Mouse (Mus musculus): ENCODE results near the gene Armc9.
A peak's percentile ranks its signal among the peaks of the same experiment; 100 is the strongest.

The Armc9 gene

GRCm38 (mm10) chr1:86228653-86229052, 74.1 kb downstream of the Armc9 start:
- DNase-seq (ENCODE audit: low spot score) = no peak

- DNase-seq (ENCODE audit: low spot score) = no peak
Measured at GRCm38 (mm10) chr1:86229184-86229829, 74.7 kb downstream of the Armc9 start.

GRCm38 (mm10) chr1:86232631-86233030, 78.1 kb downstream of the Armc9 start:
- no peak for DNase-seq (ENCODE audit: low spot score)

GRCm38 (mm10) chr1:86233808-86234207, 79.2 kb downstream of the Armc9 start:
- DNase-seq (ENCODE audit: low spot score) = no peak

GRCm38 (mm10) chr1:86235118-86235517, 80.5 kb downstream of the Armc9 start:
- DNase-seq (ENCODE audit: low spot score) = no peak

GRCm38 (mm10) chr1:86236442-86236841, 81.9 kb downstream of the Armc9 start:
- DNase-seq (ENCODE audit: low spot score) = peak; percentile 14

GRCm38 (mm10) chr1:86239010-86239409, 84.4 kb downstream of the Armc9 start:
- DNase-seq (ENCODE audit: low spot score) = no peak

- no peak for DNase-seq (ENCODE audit: low spot score)
Measured at GRCm38 (mm10) chr1:86239871-86240270, 85.3 kb downstream of the Armc9 start.

- DNase-seq (ENCODE audit: low spot score) = no peak
Measured at GRCm38 (mm10) chr1:86240959-86241358, 86.4 kb downstream of the Armc9 start.

GRCm38 (mm10) chr1:86243490-86243889, 88.9 kb downstream of the Armc9 start:
- DNase-seq (ENCODE audit: low spot score) = no peak

- no peak for DNase-seq (ENCODE audit: low spot score)
Measured at GRCm38 (mm10) chr1:86245301-86246085, 90.9 kb downstream of the Armc9 start.

- no peak for DNase-seq (ENCODE audit: low spot score)
Measured at GRCm38 (mm10) chr1:86253410-86253809, 98.8 kb downstream of the Armc9 start.

- no peak for DNase-seq (ENCODE audit: low spot score)
Measured at GRCm38 (mm10) chr1:86256311-86256710, 101.7 kb downstream of the Armc9 start.

- DNase-seq (ENCODE audit: low spot score) = no peak
Measured at GRCm38 (mm10) chr1:86257228-86257627, 102.6 kb downstream of the Armc9 start.

GRCm38 (mm10) chr1:86258171-86258824, 103.7 kb downstream of the Armc9 start:
- no peak for DNase-seq (ENCODE audit: low spot score)

- DNase-seq (ENCODE audit: low spot score) = no peak
Measured at GRCm38 (mm10) chr1:86263564-86264339, 109.2 kb downstream of the Armc9 start.

- no peak for DNase-seq (ENCODE audit: low spot score)
Measured at GRCm38 (mm10) chr1:86265060-86265459, 110.5 kb downstream of the Armc9 start.

GRCm38 (mm10) chr1:86268492-86269189, 114.1 kb downstream of the Armc9 start:
- DNase-seq (ENCODE audit: low spot score) = no peak

GRCm38 (mm10) chr1:86269190-86269508, 114.6 kb downstream of the Armc9 start:
- DNase-seq (ENCODE audit: low spot score) = no peak

- DNase-seq (ENCODE audit: low spot score) = no peak
Measured at GRCm38 (mm10) chr1:86271707-86272106, 117.1 kb downstream of the Armc9 start.

GRCm38 (mm10) chr1:86277055-86277454, 122.5 kb downstream of the Armc9 start:
- DNase-seq (ENCODE audit: low spot score) = peak; percentile 18
